Mouse (Mus musculus) embryonic facial prominence, embryonic 15.5 days (tissue): ENCODE measurements at regions not wholly inside any gene's neighbourhood (a gene's known extent, or its start where the extent isn't known, plus 50 kb on each side); places are given as distances from the start of the nearest gene placed in this dataset.

Experiments used
- ATAC-seq: fragments of 200-750 bp; cut with Nextera tagmentation; 2 replicates; pipeline ENCODE4 v1.8.0; 2017; ENCODE audit warnings: low read depth, moderate TSS enrichment; ENCODE audit not compliant: insufficient number of reproducible peaks, low FRiP score, low TSS enrichment
- H3K27ac ChIP-seq: fragments of 300-500 bp; sonication (generic); replicated peaks from 2 replicates; pipeline ENCODE4 v1.5.1; 2015; ENCODE audit warnings: mild to moderate bottlenecking, inconsistent platforms
- H3K27me3 ChIP-seq: fragments of 300-500 bp; sonication (generic); 2 replicates; pipeline ENCODE4 v1.6.1; 2015; ENCODE audit warnings: inconsistent platforms
- H3K36me3 ChIP-seq: fragments of 300-500 bp; sonication (generic); 2 replicates; pipeline ENCODE4 v1.6.1; 2015; ENCODE audit warnings: mild to moderate bottlenecking, inconsistent platforms
- H3K4me1 ChIP-seq: fragments of 300-500 bp; sonication (generic); 2 replicates; pipeline ENCODE4 v1.6.1; 2015; ENCODE audit warnings: inconsistent platforms
- H3K4me2 ChIP-seq: fragments of 300-500 bp; sonication (generic); replicated peaks from 2 replicates; pipeline ENCODE4 v1.6.1; 2015; ENCODE audit warnings: mild to moderate bottlenecking, inconsistent platforms
- H3K4me3 ChIP-seq: fragments of 300-500 bp; sonication (generic); replicated peaks from 2 replicates; pipeline ENCODE4 v1.5.1; 2015; ENCODE audit warnings: mild to moderate bottlenecking, inconsistent platforms
- H3K9ac ChIP-seq: fragments of 300-500 bp; sonication (generic); 2 replicates; pipeline ENCODE4 v1.6.1; 2015; ENCODE audit warnings: inconsistent platforms
- H3K9me3 ChIP-seq: fragments of 300-500 bp; sonication (generic); replicated peaks from 2 replicates; pipeline ENCODE4 v1.6.1; 2016; ENCODE audit warnings: inconsistent platforms
- WGBS: fragments of 180-500 bp; shearing (Covaris S2); methylation state at CpG from one replicate; pipeline ENCODE4 v1.1.7; 2015; 5-methylcytosine and 5-hydroxymethylcytosine counted together

DNA sequence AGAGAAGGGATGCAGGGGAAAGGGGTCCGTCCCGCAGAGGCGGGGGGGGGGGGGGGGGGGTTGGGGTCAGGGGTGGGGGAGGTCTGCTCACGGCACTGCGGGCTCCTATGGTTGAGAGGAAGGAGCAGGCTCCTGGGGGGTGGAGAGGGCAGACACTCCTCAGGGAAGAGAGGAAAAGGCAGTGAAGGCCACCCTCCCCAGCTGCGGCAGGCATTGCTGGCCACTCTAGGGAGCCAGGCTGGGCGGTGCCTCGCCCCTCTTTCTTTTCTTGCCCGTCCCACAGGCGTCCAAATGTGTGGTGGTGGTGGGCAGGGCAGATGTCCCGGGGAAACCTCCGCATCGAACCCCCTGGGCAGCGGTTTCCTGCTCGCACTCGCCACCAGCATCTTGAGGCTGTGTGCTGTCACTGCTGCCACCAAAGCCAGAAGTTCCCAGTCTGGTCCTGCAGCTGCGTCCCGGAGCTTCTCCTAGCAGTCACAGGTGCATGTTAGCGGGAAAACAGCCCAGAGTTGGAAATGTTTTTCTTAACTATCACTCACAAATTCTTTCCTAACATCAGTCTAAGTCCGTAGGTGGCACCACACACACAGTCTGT, 110.4 kb downstream of the Dsel start:
- WGBS: 8% methylated on average over 18 of the region's 20 CpGs
- Histone ChIP-seq H3K9ac (no peak overlapping the region), H3K9me3 (no peaks in the 10 kb centered on the region), H3K4me1 (peaks cover 4% of the 10 kb centered on the region), H3K27ac (no peak overlapping the region), H3K36me3 (no peaks in the 10 kb centered on the region), H3K4me3 (0 out of 2 replicates have a peak overlapping the region, but pooled peaks have one; percentile 10), H3K4me2 (peak overlapping the region; percentile 46), H3K27me3 (no peaks in the 10 kb centered on the region)
- peak; percentile 15; the same call in 1 of the 2 replicates for ATAC-seq
